Mouse (Mus musculus) midbrain, postnatal 0 days (tissue): Measurements from ENCODE around the gene BC017158. TPM values are rescaled to one million over a fixed set of nuclear protein-coding genes. Genes with fewer than 3 reads are reported as not detected.

Experiments used
- ATAC-seq: fragments of 200-750 bp; cut with Nextera tagmentation; 2 replicates; pipeline ENCODE4 v1.8.0; 2017; ENCODE audit warnings: moderate number of reproducible peaks, mild to moderate bottlenecking, moderate TSS enrichment, moderate library complexity; ENCODE audit not compliant: low FRiP score
- DNase-seq: peaks from one replicate; pipeline ENCODE4 v3.0.0-alpha.2; 2015; ENCODE audit warnings: low spot score
- H3K27ac ChIP-seq: fragments of 300-500 bp; sonication (generic); 2 replicates; pipeline ENCODE4 v1.5.1; 2014; ENCODE audit warnings: low read depth, mild to moderate bottlenecking, low read length, mixed read lengths
- H3K27me3 ChIP-seq: fragments of 300-500 bp; sonication (generic); 2 replicates; pipeline ENCODE4 v1.6.1; 2014; ENCODE audit warnings: low read length, control low read depth, mixed read lengths; ENCODE audit not compliant: insufficient read depth
- H3K36me3 ChIP-seq: fragments of 300-500 bp; sonication (generic); 2 replicates; pipeline ENCODE4 v1.6.1; 2014; ENCODE audit warnings: low read length, control low read depth, mixed read lengths; ENCODE audit not compliant: insufficient read depth
- H3K4me1 ChIP-seq: fragments of 300-500 bp; sonication (generic); 2 replicates; pipeline ENCODE4 v1.6.1; 2014; ENCODE audit warnings: mild to moderate bottlenecking, control low read depth, antibody characterized with exemption, low read length, mixed read lengths; ENCODE audit not compliant: insufficient read depth
- H3K4me2 ChIP-seq: fragments of 300-500 bp; sonication (generic); 2 replicates; pipeline ENCODE4 v1.6.1; 2014; ENCODE audit warnings: low read depth, mild to moderate bottlenecking, low read length, mixed read lengths; ENCODE audit not compliant: poor library complexity, severe bottlenecking
- H3K4me3 ChIP-seq: fragments of 300-500 bp; sonication (generic); 2 replicates; pipeline ENCODE4 v1.5.1; 2014; ENCODE audit warnings: low read depth, mild to moderate bottlenecking, low read length, moderate library complexity
- H3K9ac ChIP-seq: fragments of 300-500 bp; sonication (generic); replicated peaks from 2 replicates; pipeline ENCODE4 v1.6.1; 2014; ENCODE audit warnings: mild to moderate bottlenecking, low read length, moderate library complexity, mixed read lengths; ENCODE audit not compliant: poor library complexity, severe bottlenecking
- H3K9me3 ChIP-seq: fragments of 300-500 bp; sonication (generic); 2 replicates; pipeline ENCODE4 v1.6.1; 2016; ENCODE audit warnings: low read length, control low read depth
- CTCF ChIP-seq: IDR thresholded peaks from 2 replicates; pipeline ENCODE4 v1.5.1; 2016; ENCODE audit warnings: antibody characterized with exemption, mild to moderate bottlenecking
- WGBS: fragments of 180-500 bp; shearing (Covaris S2); extraction: QIAGEN DNeasy Blood & Tissue Kit; methylation state at CpG from one replicate; pipeline ENCODE4 v1.1.7; 2014; 5-methylcytosine and 5-hydroxymethylcytosine counted together
- polyA plus RNA-seq: library from polyadenylated mRNA; unstranded; fragments of >200 nt; fragmentation: Nextera tagmentation; extraction: Ambion mirVana; gene quantifications from 2 replicates; pipeline ENCODE4 v1.2.1, GENCODE M21; 2015
- total RNA-seq: library from RNA; depleted of rRNA; stranded (reverse); fragments of >200 nt; gene quantifications from 2 replicates; pipeline ENCODE4 v1.2.3, GENCODE M21; 2014

Gene BC017158
- total and polyA plus RNA-seq, 2 experiments from 2014 or later, result 17.9 to 28.0 TPM

GRCm38 (mm10) chr7:128312375-128313059 lies 14.5 kb upstream of the BC017158 start:
- Histone ChIP-seq H3K27me3 (no peaks in the 10 kb centered on the region), H3K27ac (no peak overlapping the region), H3K9ac (no peak overlapping the region), H3K9me3 (no peaks in the 10 kb centered on the region), H3K4me3 (no peak overlapping the region), H3K4me1 (no peaks in the 10 kb centered on the region), H3K4me2 (no peak overlapping the region), H3K36me3 (no peaks in the 10 kb centered on the region)
- no peak for TF ChIP-seq CTCF
- no peak for ATAC-seq
- 79% methylated on average over 13 of the region's 13 CpGs for WGBS
- no peak for DNase-seq

- no peak overlapping the region for H3K4me3 ChIP-seq
- H3K9me3 ChIP-seq, result no peaks in the 10 kb centered on the region
- no peak overlapping the region for H3K9ac ChIP-seq
- no peak overlapping the region for H3K4me2 ChIP-seq
- no peaks in the 10 kb centered on the region for H3K27me3 ChIP-seq
- WGBS, result 81% methylated on average over 8 of the region's 8 CpGs
- ATAC-seq, result no peak
- H3K4me1 ChIP-seq, result no peaks in the 10 kb centered on the region
- no peak for DNase-seq
- H3K36me3 ChIP-seq, result no peaks in the 10 kb centered on the region
- TF ChIP-seq CTCF, result no peak
- H3K27ac ChIP-seq, result no peak overlapping the region
These were observed 13.8 kb upstream of the BC017158 start for GRCm38 (mm10) chr7:128311811-128312210.

GRCm38 (mm10) chr7:128311263-128311662 lies 13.3 kb upstream of the BC017158 start:
- Histone ChIP-seq H3K4me1 (no peaks in the 10 kb centered on the region), H3K27ac (no peak overlapping the region), H3K27me3 (no peaks in the 10 kb centered on the region), H3K4me3 (no peak overlapping the region), H3K9me3 (no peaks in the 10 kb centered on the region), H3K9ac (no peak overlapping the region), H3K36me3 (no peaks in the 10 kb centered on the region), H3K4me2 (no peak overlapping the region)
- no peak for TF ChIP-seq CTCF
- DNase-seq, result no peak
- 75% methylated on average over 3 of the region's 3 CpGs for WGBS
- no peak for ATAC-seq

GRCm38 (mm10) chr7:128310229-128310688 lies 12.3 kb upstream of the BC017158 start:
- H3K9me3 ChIP-seq, result no peaks in the 10 kb centered on the region
- H3K4me1 ChIP-seq, result no peaks in the 10 kb centered on the region
- DNase-seq, result no peak
- no peak overlapping the region for H3K4me3 ChIP-seq
- H3K27ac ChIP-seq, result no peak overlapping the region
- TF ChIP-seq CTCF, result no peak
- no peaks in the 10 kb centered on the region for H3K36me3 ChIP-seq
- H3K27me3 ChIP-seq, result no peaks in the 10 kb centered on the region
- WGBS, result 73% methylated on average over 8 of the region's 8 CpGs
- ATAC-seq, result no peak
- no peak overlapping the region for H3K4me2 ChIP-seq
- H3K9ac ChIP-seq, result no peak overlapping the region

- Histone ChIP-seq H3K27me3 (no peaks in the 10 kb centered on the region), H3K36me3 (no peaks in the 10 kb centered on the region), H3K27ac (no peak overlapping the region), H3K9ac (no peak overlapping the region), H3K9me3 (no peaks in the 10 kb centered on the region), H3K4me3 (no peak overlapping the region), H3K4me1 (no peaks in the 10 kb centered on the region), H3K4me2 (no peak overlapping the region)
- TF ChIP-seq CTCF, result no peak
- DNase-seq (no peak), ATAC-seq (no peak)
- 86% methylated on average over 1 of the region's 1 CpGs for WGBS
These were observed 11.8 kb upstream of the BC017158 start for GRCm38 (mm10) chr7:128309776-128310175.

GRCm38 (mm10) chr7:128309216-128309615 lies 11.2 kb upstream of the BC017158 start:
- no peak for TF ChIP-seq CTCF
- DNase-seq (no peak), ATAC-seq (no peak)
- Histone ChIP-seq H3K4me3 (no peak overlapping the region), H3K9ac (no peak overlapping the region), H3K27ac (no peak overlapping the region), H3K4me1 (no peaks in the 10 kb centered on the region), H3K27me3 (no peaks in the 10 kb centered on the region), H3K36me3 (no peaks in the 10 kb centered on the region), H3K4me2 (no peak overlapping the region), H3K9me3 (no peaks in the 10 kb centered on the region)
- 81% methylated on average over 3 of the region's 3 CpGs for WGBS
